ENCODE assay signal across 8 mouse cellular contexts in the genomic region with DNA sequence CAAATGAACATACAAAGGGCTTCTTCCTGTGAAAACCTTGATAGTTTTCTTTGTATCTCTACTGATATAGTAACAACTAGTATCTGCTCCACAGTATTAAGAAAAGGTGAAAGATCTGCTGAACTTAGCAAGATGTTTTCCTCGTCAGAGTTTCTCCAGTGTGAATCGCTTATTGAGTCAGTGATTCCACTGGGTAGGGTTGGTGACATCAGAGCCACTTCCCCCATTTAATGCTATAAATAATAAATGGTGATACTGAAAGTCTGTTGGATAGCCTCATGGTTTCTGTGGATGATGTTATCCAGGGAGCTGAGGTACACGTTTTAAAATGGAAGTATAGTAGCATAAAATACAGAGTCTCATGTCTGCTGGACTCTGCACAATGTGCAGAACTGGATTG. TPM values are rescaled to one million over a fixed set of nuclear protein-coding genes. Genes with fewer than 3 reads are reported as not detected.
DNase-seq lines count a peak whose midpoint lies in the region; ATAC-seq and TF ChIP-seq lines count a peak whose summit lies in the region.

No protein-coding gene starts in this region.

- H3K27ac ChIP-seq in forebrain, embryonic 14.5 days (ENCODE audit: low read depth, low read length) = 0 out of 2 replicates have a peak overlapping the region, but pooled peaks have one; percentile 98
- peak overlapping the region; percentile 96; the same call in 1 of the 2 replicates for H3K27ac ChIP-seq in liver, embryonic 15.5 days (replicated peaks)

- H3K9ac ChIP-seq in forebrain, embryonic 14.5 days (ENCODE audit: low read length) = peak overlapping the region; percentile 97
- H3K9ac ChIP-seq in liver, embryonic 15.5 days = peak overlapping the region; percentile 98

- TF ChIP-seq CTCF in C2C12 (IDR thresholded peaks at IDR 0.05; ENCODE audit: control insufficient read depth, insufficient read depth, insufficient read length) = no peak

- peaks cover 4% of the 10 kb centered on the region for H3K36me3 ChIP-seq in erythroblast, embryonic 14.5 days (ENCODE audit: control insufficient read depth)
- H3K36me3 ChIP-seq in C2C12 (ENCODE audit: control insufficient read depth, insufficient read depth) = no peaks in the 10 kb centered on the region
- no peaks in the 10 kb centered on the region for H3K36me3 ChIP-seq in forebrain, embryonic 14.5 days (ENCODE audit: control insufficient read depth, insufficient read depth, low read length)
- no peaks in the 10 kb centered on the region for H3K36me3 ChIP-seq in liver, embryonic 15.5 days (replicated peaks)

- peaks cover 43% of the 10 kb centered on the region for H3K4me1 ChIP-seq in erythroblast, embryonic 14.5 days (ENCODE audit: control insufficient read depth)
- peaks cover 5% of the 10 kb centered on the region for H3K4me1 ChIP-seq in forebrain, embryonic 14.5 days (ENCODE audit: control insufficient read depth, insufficient read depth, low read length)
- peaks cover 56% of the 10 kb centered on the region for H3K4me1 ChIP-seq in liver, embryonic 15.5 days (replicated peaks)

- peaks cover 59% of the 10 kb centered on the region for H3K79me3 ChIP-seq in C2C12 (ENCODE audit: low read depth)

- no peaks in the 10 kb centered on the region for H3K27me3 ChIP-seq in erythroblast, embryonic 14.5 days (ENCODE audit: control insufficient read depth)
- H3K27me3 ChIP-seq in C2C12 (ENCODE audit: control insufficient read depth, insufficient read depth, insufficient read length) = no peaks in the 10 kb centered on the region
- H3K27me3 ChIP-seq in forebrain, embryonic 14.5 days (replicated peaks; ENCODE audit: control insufficient read depth, insufficient read depth, low read length) = no peaks in the 10 kb centered on the region
- no peaks in the 10 kb centered on the region for H3K27me3 ChIP-seq in liver, embryonic 15.5 days

- peak overlapping the region; percentile 87 for H3ac ChIP-seq in C2C12 (ENCODE audit: control insufficient read depth, insufficient read length, low read depth)

- H3K4me3 ChIP-seq in erythroblast, embryonic 14.5 days (replicated peaks) = peak overlapping the region; percentile 95
- H3K4me3 ChIP-seq in C2C12 (ENCODE audit: insufficient read depth, poor library complexity, severe bottlenecking) = peak overlapping the region; percentile 83
- peak overlapping the region; percentile 96 for H3K4me3 ChIP-seq in forebrain, embryonic 14.5 days (ENCODE audit: low read depth, low read length)
- H3K4me3 ChIP-seq in liver, embryonic 15.5 days (replicated peaks) = peak overlapping the region; percentile 98

- 45% methylated on average over 3 of the region's 3 CpGs for WGBS in forebrain, embryonic 14.5 days
- 12% methylated on average over 3 of the region's 3 CpGs for WGBS in liver, embryonic 15.5 days (ENCODE audit: insufficient replicate concordance)

- peaks cover 76% of the 10 kb centered on the region for H3K79me2 ChIP-seq in C2C12 (ENCODE audit: control insufficient read depth, insufficient read depth)

- no peak for ATAC-seq in erythroblast, adult 5-6 weeks (replicated peaks; ENCODE audit: low FRiP score, poor library complexity, severe bottlenecking)
- ATAC-seq in forebrain, embryonic 14.5 days = no peak
- no peak for ATAC-seq in liver, embryonic 15.5 days (ENCODE audit: insufficient read depth)

- H3K9me3 ChIP-seq in erythroblast, embryonic 14.5 days (ENCODE audit: control insufficient read depth, low read length) = no peaks in the 10 kb centered on the region
- no peaks in the 10 kb centered on the region for H3K9me3 ChIP-seq in forebrain, embryonic 14.5 days (replicated peaks; ENCODE audit: control insufficient read depth, low read length)
- H3K9me3 ChIP-seq in liver, embryonic 15.5 days (replicated peaks) = no peaks in the 10 kb centered on the region

- peak overlapping the region; percentile 77 for H3K4me2 ChIP-seq in forebrain, embryonic 14.5 days (ENCODE audit: low read length)
- peak overlapping the region; percentile 87 for H3K4me2 ChIP-seq in liver, embryonic 15.5 days

- no peak for DNase-seq in forebrain, embryonic 14.5 days (ENCODE audit: low spot score)
- DNase-seq in thymus, postnatal 25 days = no peak
- no peak for DNase-seq in adrenal gland, postnatal 14 days
- no peak for DNase-seq in embryo, embryonic 9.5 days (ENCODE audit: extremely low spot score)

TF ChIP-seq in C2C12, 6 proteins besides CTCF, POLR2A, EP300 and RAD21:
- TF ChIP-seq CEBPB (IDR thresholded peaks at IDR 0.05; ENCODE audit: low read depth) (no peak), USF1 (IDR thresholded peaks at IDR 0.05; ENCODE audit: low read depth) (no peak), MAX (IDR thresholded peaks at IDR 0.05) (no peak)

RNA-seq across cellular contexts. Expression of gene Fbxw11, which starts 1.5 kb away (rescaled TPM):
- polyA plus RNA-seq in erythroblast, embryonic 14.5 days (2012) = 0.28 and 0.35 TPM in 2 replicates
- total RNA-seq in erythroblast, adult 5-6 weeks (2015; ENCODE audit: low replicate concordance) = 11.7 and 17.1 TPM in 2 replicates
- total RNA-seq in erythroblast, adult 5-6 weeks (2017; ENCODE audit: low replicate concordance) = 10.7 and 12.9 TPM in 2 replicates
- polyA plus RNA-seq in C2C12 (2012; fragmentation: generic; extraction: Trizol) = 38.8 TPM
- polyA plus RNA-seq in forebrain, embryonic 14.5 days (2014; fragmentation: Nextera tagmentation; extraction: Ambion mirVana) = 83.1 and 99.3 TPM in 2 replicates
- 19.1 and 19.5 TPM in 2 replicates for polyA plus RNA-seq in liver, embryonic 15.5 days (2015; fragmentation: Nextera tagmentation; extraction: Ambion mirVana)
- 85.5 and 86.2 TPM in 2 replicates for total RNA-seq in adrenal gland, postnatal 14 days (2021)

Comparison
In these comparisons a context has a peak if more than half of its experiments do, and no peak if none do; other contexts are left out.
1. RNA of gene Fbxw11, which starts 1.5 kb away (polyA plus RNA-seq): 83.1 to 99.3 TPM in forebrain, embryonic 14.5 days, 38.8 TPM in C2C12 (single experiment) and 19.1 to 19.5 TPM in liver, embryonic 15.5 days; 0.28 to 0.35 TPM in erythroblast, embryonic 14.5 days; every median in the first group is over 10 times any median in the second.
2. Peak in every context shown above with its lines, with median percentiles within 50 percentile points of each other: H3K4me3 ChIP-seq.